Mouse (Mus musculus): ENCODE measurements around the gene Plpp4.

GRCm38 (mm10) chr7:129255406-129255805, 1.4 kb upstream of the Plpp4 start:
- TF ChIP-seq POLR2A (IDR thresholded peaks at IDR 0.05; ENCODE audit: low read depth, low read length) (no peak), CTCF (IDR thresholded peaks at IDR 0.05; ENCODE audit: borderline replicate concordance, insufficient read depth, low read length) (no peak)

Data from embryonic fibroblast, embryonic 13.5 days (primary cell).